Mouse (Mus musculus): ENCODE data around the gene Mybbp1a.

DNA sequence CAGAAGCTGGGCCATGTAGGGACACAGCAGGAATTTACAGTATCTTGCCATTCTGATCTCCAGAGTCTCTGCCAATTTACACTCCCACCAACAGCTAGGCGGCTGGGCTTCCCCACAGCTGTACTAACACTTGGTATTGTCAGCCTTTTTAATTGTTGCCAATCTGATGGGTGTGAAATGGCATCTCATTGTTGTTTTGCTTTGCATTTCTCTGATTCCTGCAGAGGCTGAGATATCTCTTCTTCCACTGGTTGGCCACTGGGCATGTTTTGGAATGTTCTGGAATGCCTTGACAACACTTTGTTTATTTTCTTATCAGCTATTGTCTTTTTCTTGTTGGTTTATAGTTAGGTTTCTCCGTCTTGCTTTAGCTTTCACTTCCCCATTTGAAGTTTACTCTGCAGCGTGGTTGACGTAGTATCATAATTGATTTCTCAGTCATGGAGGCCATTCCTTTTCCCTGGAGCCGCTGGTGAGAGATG lies 20.4 kb downstream of the Mybbp1a start:
- TF ChIP-seq POLR2A (IDR thresholded peaks at IDR 0.05; ENCODE audit: low read depth, low read length) (no peak), CTCF (IDR thresholded peaks at IDR 0.05; ENCODE audit: borderline replicate concordance, insufficient read depth, low read length) (no peak)
